Mouse (Mus musculus): Measurements from ENCODE around the gene Tmem141.

DNA sequence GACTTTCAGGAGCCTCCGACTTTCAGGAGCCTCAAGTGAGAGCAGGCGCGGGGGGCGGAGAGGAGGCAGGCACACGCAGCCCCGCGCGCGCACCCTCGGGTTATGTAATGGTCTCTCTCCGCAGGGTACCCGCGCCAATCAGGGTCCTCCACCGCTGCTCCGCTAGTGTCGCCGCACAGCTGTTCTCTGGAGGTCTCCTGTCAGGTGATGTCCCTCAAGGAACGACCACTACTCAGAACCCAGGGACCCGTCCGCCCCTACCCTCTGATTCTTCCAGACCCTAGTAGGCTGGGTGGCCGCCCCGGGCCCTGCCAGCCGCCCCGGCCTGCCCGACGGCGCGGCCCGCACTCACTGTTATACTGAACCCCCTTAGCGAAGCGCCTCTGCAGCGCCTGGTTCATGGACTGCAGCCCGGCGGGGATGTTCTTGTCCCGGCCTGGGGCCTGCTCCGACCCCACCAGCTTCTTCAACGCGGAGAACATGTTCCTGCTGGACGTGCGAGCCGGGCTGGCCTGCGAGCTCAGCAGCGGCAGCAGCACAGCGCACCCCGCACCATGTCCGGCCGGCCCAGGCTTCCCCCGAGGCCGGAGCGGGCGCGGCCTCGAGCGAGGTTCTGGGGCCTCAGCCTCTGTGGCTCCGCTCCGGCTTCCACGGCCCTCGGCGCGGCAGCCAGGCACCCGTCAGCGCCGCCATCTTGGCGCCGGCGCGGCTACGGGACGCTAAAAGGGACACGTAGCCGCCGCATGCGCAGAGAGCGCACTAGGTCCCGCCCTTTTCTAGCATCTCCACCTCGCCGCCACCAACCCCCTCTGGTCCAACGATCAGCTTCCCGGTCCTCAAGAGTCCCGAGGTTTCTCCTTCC is 13.8 kb downstream of the Tmem141 start, which contains the start of gene Rabl6:
- no peak for TF ChIP-seq CTCF (IDR thresholded peaks at IDR 0.05; ENCODE audit: borderline replicate concordance, insufficient read depth, low read length)
- peak; percentile 84 for TF ChIP-seq POLR2A (IDR thresholded peaks at IDR 0.05; ENCODE audit: low read depth, low read length)

All from embryonic fibroblast, embryonic 13.5 days (primary cell).